Mouse (Mus musculus) splenic B cell, adult 2 months (primary cell): ENCODE data around the gene Enam.
"Not testable (repeated sequence)": the region's sequence is repeated elsewhere in the genome, so short reads cannot be mapped to it uniquely, and the experiment has no call there.

Experiments used
- DNase-seq: peaks from one replicate; pipeline ENCODE4 v3.0.0-alpha.2; 2011; ENCODE audit warnings: low read depth, low spot score
- H3K27me3 ChIP-seq: 2 replicates; pipeline ENCODE4 v1.6.1; 2012; ENCODE audit warnings: mild to moderate bottlenecking, low read length, moderate library complexity, mixed read lengths; ENCODE audit not compliant: control insufficient read depth, poor library complexity, insufficient read depth, severe bottlenecking
- H3K36me3 ChIP-seq: 2 replicates; pipeline ENCODE4 v1.6.1; 2012; ENCODE audit warnings: mild to moderate bottlenecking, low read length, moderate library complexity, mixed read lengths; ENCODE audit not compliant: control insufficient read depth, poor library complexity, insufficient read depth, severe bottlenecking

Enam gene

DNA sequence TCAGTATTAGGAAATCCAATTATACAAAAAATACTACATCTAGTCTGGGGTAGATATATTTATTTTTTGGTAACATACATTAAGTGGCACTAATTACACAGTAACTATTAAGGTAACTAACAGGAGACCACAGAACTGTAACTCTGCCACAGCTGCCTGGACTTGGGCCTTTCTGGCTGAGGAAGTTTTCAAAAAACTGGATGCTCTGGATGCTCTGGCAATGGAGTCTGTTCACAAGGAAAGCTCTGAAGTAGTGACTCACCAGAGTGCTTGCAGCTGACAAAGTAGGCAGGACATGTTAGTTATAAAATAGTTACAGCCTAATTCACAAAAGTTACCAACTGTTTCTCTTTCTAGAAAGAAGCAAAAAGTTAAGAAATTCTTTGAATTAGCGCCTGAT is 56.6 kb downstream of the Enam start:
- H3K27me3 ChIP-seq, DNase-seq, H3K36me3 ChIP-seq: not testable (repeated sequence)

DNA sequence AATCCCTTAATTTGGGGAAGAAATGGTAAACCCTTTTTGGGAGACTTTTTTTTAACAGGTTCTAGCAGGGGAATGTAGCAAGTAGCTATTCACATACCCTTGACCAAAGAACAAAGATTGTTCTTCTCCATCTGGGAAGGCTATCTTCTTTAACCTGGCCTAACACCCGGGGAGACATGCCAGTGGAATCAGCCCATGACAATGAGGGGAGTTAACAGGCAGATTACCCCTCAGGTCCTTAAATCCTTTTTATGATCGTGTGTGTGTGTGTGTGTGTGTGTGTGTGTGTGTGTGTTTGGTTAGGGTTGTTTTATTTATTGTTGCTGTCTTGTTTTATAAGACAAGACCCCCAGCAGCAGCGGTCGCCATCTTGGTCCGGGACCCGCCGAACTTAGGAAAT is 57.8 kb downstream of the Enam start:
- DNase-seq: no peak
- no peaks in the 10 kb centered on the region for H3K36me3 ChIP-seq
- no peaks in the 10 kb centered on the region for H3K27me3 ChIP-seq

DNA sequence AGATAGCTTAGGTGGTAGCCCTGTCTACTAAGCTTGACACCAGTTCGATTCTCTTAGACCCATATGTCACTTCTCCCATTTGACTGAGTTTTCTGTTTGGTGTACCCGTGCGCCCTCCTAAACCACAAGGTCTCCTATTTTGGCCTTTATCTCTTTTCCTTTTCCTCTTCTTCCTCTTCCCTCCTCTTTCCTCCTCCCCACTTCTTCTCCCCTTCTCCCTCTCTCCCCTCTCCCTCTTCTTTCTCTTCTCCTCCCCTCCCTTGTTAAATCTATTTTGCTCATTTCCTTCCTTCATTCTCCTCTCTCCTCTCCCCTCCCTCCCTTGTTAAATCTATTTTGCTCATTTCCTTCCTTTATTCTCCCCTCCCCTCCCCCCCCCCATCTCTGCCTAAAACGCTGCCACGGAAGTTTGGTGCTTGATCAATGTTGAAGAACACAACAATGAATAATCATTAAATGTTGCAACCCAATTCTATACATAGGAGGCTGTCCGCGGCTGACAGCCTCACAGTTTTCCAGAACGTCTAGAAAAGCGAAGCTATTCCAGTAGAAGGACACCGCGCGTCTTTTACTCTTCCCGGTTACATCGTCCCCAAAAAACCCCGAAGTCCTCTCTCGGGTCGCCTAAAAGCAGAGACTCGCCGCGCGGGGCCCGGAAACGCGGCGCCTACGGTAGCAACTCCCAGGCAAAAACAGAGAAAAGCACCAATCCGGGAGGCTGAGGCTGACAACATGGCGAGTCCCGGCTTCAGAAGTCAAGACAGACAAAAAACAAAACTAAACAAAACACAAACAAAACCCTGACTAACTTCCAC is 65.7 kb downstream of the Enam start:
- H3K36me3 ChIP-seq: 0 out of 2 replicates have a peak, but pooled peaks cover 1% of the 10 kb centered on the region
- peak; percentile 56 for DNase-seq
- no peaks in the 10 kb centered on the region for H3K27me3 ChIP-seq

DNA sequence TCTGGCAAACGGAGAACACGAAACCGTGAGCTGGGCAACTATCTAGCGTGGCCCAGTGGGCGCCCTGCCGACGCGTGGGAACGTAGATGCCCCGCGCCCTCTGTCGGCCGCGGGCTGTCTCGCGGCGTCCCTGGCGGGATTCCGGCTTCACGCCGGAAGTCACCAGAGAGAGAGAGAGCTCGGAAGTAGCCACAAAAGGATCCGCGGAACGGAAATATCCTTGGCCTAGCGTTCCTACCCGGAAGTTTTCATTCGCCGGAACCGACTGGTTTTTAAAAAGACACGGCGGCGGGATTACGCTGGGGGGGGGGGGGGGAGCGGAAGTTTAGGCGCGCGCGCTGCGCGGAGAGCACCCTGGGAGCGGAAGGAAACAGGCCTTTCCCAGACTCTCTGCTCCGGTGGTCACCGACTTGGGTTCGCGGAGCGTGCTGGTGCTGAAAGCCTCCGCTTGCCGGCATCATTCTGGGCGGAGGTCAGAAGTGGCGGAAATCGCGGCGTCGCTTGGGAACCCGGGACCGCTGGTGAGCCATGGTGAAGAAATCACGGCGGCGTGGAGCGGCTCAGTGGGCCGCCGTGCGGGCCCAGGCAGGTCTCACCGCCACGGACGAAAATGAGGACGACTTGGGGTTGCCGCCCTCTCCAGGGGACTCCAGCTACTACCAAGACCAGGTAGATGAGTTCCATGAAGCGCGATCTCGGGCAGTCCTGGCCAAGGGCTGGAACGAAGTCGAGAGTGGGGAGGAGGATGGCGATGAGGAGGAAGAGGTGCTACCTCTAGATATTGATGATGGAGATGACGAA is 66.5 kb downstream of the Enam start, which contains the start of gene Utp3:
Gene Utp3, plus strand, starts transcription at position 377 of the 801 bp plus-strand sequence.
- Histone ChIP-seq H3K36me3 (0 out of 2 replicates have a peak, but pooled peaks cover 1% of the 10 kb centered on the region), H3K27me3 (no peaks in the 10 kb centered on the region)
- DNase-seq: peak; percentile 99
